ENCODE assay signal across 19 mouse cellular contexts in the genomic region with DNA sequence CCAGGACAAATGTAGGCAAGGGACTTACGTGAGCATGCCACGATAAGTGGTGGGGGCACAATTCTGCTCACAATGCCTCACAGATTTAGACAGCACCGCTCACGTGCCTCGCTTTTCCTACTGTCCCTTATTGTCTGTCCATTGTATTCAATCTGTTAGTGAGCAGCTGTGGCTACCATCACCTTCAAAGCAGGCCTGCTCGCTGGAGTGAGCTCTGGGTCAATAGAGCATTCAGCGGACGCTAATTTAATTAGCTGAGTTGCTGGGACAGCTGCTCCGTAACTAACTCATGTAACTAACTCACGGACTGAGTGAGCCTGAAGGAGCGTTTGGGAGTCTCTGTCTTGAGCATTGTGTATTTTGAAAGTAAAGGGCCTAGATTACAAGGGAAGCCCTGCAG. TPM values are rescaled to one million over a fixed set of nuclear protein-coding genes. Genes with fewer than 3 reads are reported as not detected.
DNase-seq lines count a peak whose midpoint lies in the region; ATAC-seq and TF ChIP-seq lines count a peak whose summit lies in the region.
"Had no signal": no experiment of that assay in that cellular context is flagged by ENCODE, and none has a peak within 500 bp of the region (broad histone marks: within the 10 kb centered on the region; RNA-seq: fewer than 3 reads in every experiment).

No protein-coding gene starts in this region.

- intact Hi-C loops in left cerebral cortex, postnatal 4 days (cut with DNase I), result loop anchor here (10.0 kb wide), 1 partner anchor 1357 kb away; no protein-coding TSS in a partner anchor

- peak; percentile 32 for DNase-seq in forebrain, embryonic 14.5 days (ENCODE audit: low spot score)
- DNase-seq in left cerebral cortex, postnatal 4 days, result peak; percentile 9
- no peak for DNase-seq in left cerebral cortex, adult 8-10 months (ENCODE audit: low spot score in 2 of 2)
- DNase-seq in embryo, embryonic 9.5 days (ENCODE audit: extremely low spot score), result peak; percentile 20
- DNase-seq in midbrain, postnatal 0 days (ENCODE audit: low spot score), result peak; percentile 31
- DNase-seq in right cerebral cortex, postnatal 10 days (ENCODE audit: low spot score in 2 of 2), result no peak
- DNase-seq in cerebellum, adult 8-10 months, result no peak
- DNase-seq: cerebellum, adult 11-12 months; heart, postnatal 4 days; kidney, adult 18-20 months; lung, postnatal 10 days; spleen, adult 18-20 months; thymus, postnatal 4 days had no signal

- no peak overlapping the region for H3K9ac ChIP-seq in forebrain, embryonic 14.5 days (ENCODE audit: low read length)
- H3K9ac ChIP-seq in forebrain, embryonic 16.5 days (replicated peaks; ENCODE audit: low read depth, low read length), result no peak overlapping the region
- no peak overlapping the region for H3K9ac ChIP-seq in midbrain, postnatal 0 days (replicated peaks; ENCODE audit: low read length, poor library complexity, severe bottlenecking)
- H3K9ac ChIP-seq: heart, embryonic 12.5 days; limb, embryonic 13.5 days; liver, embryonic 15.5 days; stomach, embryonic 15.5 days had no signal

- H3K27ac ChIP-seq in forebrain, embryonic 14.5 days (ENCODE audit: low read depth, low read length), result no peak overlapping the region
- H3K27ac ChIP-seq in forebrain, embryonic 16.5 days (ENCODE audit: low read length), result no peak overlapping the region
- H3K27ac ChIP-seq in midbrain, postnatal 0 days (ENCODE audit: low read depth, low read length), result no peak overlapping the region
- H3K27ac ChIP-seq: limb, embryonic 13.5 days; liver, embryonic 15.5 days; stomach, embryonic 15.5 days had no signal

- H3K4me3 ChIP-seq in forebrain, embryonic 14.5 days (ENCODE audit: low read depth, low read length), result no peak overlapping the region
- no peak overlapping the region for H3K4me3 ChIP-seq in forebrain, embryonic 16.5 days (replicated peaks; ENCODE audit: low read length)
- H3K4me3 ChIP-seq in midbrain, postnatal 0 days (ENCODE audit: low read depth, low read length), result no peak overlapping the region
- H3K4me3 ChIP-seq: heart, embryonic 12.5 days; limb, embryonic 13.5 days; liver, embryonic 15.5 days; megakaryocyte, embryonic 14.5 days; stomach, embryonic 15.5 days had no signal

- ATAC-seq in forebrain, embryonic 14.5 days, result no peak
- ATAC-seq in forebrain, embryonic 16.5 days, result no peak
- ATAC-seq in midbrain, postnatal 0 days (ENCODE audit: low FRiP score), result no peak

- TF ChIP-seq CTCF in midbrain, postnatal 0 days (IDR thresholded peaks at IDR 0.05), result no peak

- 0 out of 2 replicates have a peak, but pooled peaks cover 2% of the 10 kb centered on the region for H3K36me3 ChIP-seq in forebrain, embryonic 14.5 days (ENCODE audit: control insufficient read depth, insufficient read depth, low read length)
- H3K36me3 ChIP-seq in forebrain, embryonic 16.5 days (ENCODE audit: control insufficient read depth, insufficient read depth), result no peaks in the 10 kb centered on the region
- H3K36me3 ChIP-seq in midbrain, postnatal 0 days (ENCODE audit: insufficient read depth, low read length), result no peaks in the 10 kb centered on the region
- H3K36me3 ChIP-seq: heart, embryonic 12.5 days; stomach, embryonic 15.5 days had no signal

- H3K4me2 ChIP-seq in forebrain, embryonic 14.5 days (ENCODE audit: low read length), result no peak overlapping the region
- no peak overlapping the region for H3K4me2 ChIP-seq in forebrain, embryonic 16.5 days (ENCODE audit: low read length)
- no peak overlapping the region for H3K4me2 ChIP-seq in midbrain, postnatal 0 days (ENCODE audit: low read depth, low read length, poor library complexity, severe bottlenecking)
- H3K4me2 ChIP-seq: heart, embryonic 12.5 days; limb, embryonic 13.5 days; liver, embryonic 15.5 days; stomach, embryonic 15.5 days had no signal

- no peaks in the 10 kb centered on the region for H3K9me3 ChIP-seq in forebrain, embryonic 14.5 days (replicated peaks; ENCODE audit: control insufficient read depth, low read length)
- H3K9me3 ChIP-seq in forebrain, embryonic 16.5 days (ENCODE audit: control insufficient read depth, low read length), result no peaks in the 10 kb centered on the region
- no peaks in the 10 kb centered on the region for H3K9me3 ChIP-seq in midbrain, postnatal 0 days (ENCODE audit: low read length)
- H3K9me3 ChIP-seq: heart, embryonic 12.5 days; limb, embryonic 13.5 days; liver, embryonic 15.5 days; megakaryocyte, embryonic 14.5 days; stomach, embryonic 15.5 days had no signal

- WGBS in forebrain, embryonic 14.5 days, result 7% methylated on average over 11 of the region's 11 CpGs
- 4% methylated on average over 11 of the region's 11 CpGs for WGBS in forebrain, embryonic 16.5 days
- WGBS in midbrain, postnatal 0 days, result 29% methylated on average over 11 of the region's 11 CpGs

- no peaks in the 10 kb centered on the region for H3K27me3 ChIP-seq in forebrain, embryonic 14.5 days (replicated peaks; ENCODE audit: control insufficient read depth, insufficient read depth, low read length)
- H3K27me3 ChIP-seq in forebrain, embryonic 16.5 days (replicated peaks; ENCODE audit: control insufficient read depth, insufficient read depth, low read length), result no peaks in the 10 kb centered on the region
- no peaks in the 10 kb centered on the region for H3K27me3 ChIP-seq in midbrain, postnatal 0 days (ENCODE audit: insufficient read depth, low read length)
- H3K27me3 ChIP-seq: heart, embryonic 12.5 days; limb, embryonic 13.5 days; liver, embryonic 15.5 days; megakaryocyte, embryonic 14.5 days; stomach, embryonic 15.5 days had no signal

- peaks cover 7% of the 10 kb centered on the region; the same call in 1 of the 2 replicates for H3K4me1 ChIP-seq in forebrain, embryonic 14.5 days (ENCODE audit: control insufficient read depth, insufficient read depth, low read length)
- H3K4me1 ChIP-seq in forebrain, embryonic 16.5 days (replicated peaks; ENCODE audit: control insufficient read depth, insufficient read depth, low read length), result no peaks in the 10 kb centered on the region; the same call in 1 of the 2 replicates
- no peaks in the 10 kb centered on the region for H3K4me1 ChIP-seq in midbrain, postnatal 0 days (ENCODE audit: insufficient read depth, low read length)
- H3K4me1 ChIP-seq: heart, embryonic 12.5 days; limb, embryonic 13.5 days; liver, embryonic 15.5 days; stomach, embryonic 15.5 days had no signal

RNA-seq across cellular contexts. Expression of a gene that starts 6.3 kb away (rescaled TPM):
- 0.66 and 1.3 TPM in 2 replicates for polyA plus RNA-seq in forebrain, embryonic 14.5 days (2014; fragmentation: Nextera tagmentation; extraction: Ambion mirVana)
- polyA plus RNA-seq in forebrain, embryonic 16.5 days (2015; fragmentation: Nextera tagmentation; extraction: Ambion mirVana), result 0.98 and 1.8 TPM in 2 replicates
- total RNA-seq in left cerebral cortex, postnatal 4 days (2021), result 1 to 10 TPM in 1 of 2 experiments, under 1 TPM in 1; 0.46 to 1.0 TPM
- 1 to 10 TPM; 1.5 to 3.5 (median 2.8) TPM for total RNA-seq in left cerebral cortex, adult 8-10 months (2022)
- 0.22 and 0.80 TPM in 2 replicates for total RNA-seq in midbrain, postnatal 0 days (2014; rRNA removed)
- 0.25 and 0.46 TPM in 2 replicates for polyA plus RNA-seq in midbrain, postnatal 0 days (2015; fragmentation: Nextera tagmentation; extraction: Ambion mirVana)
- total RNA-seq: heart, postnatal 4 days had no signal
- polyA plus RNA-seq: liver, embryonic 15.5 days had no signal

RNA-seq across cellular contexts. Expression of a gene that starts 31.9 kb away (rescaled TPM):
- polyA plus RNA-seq in forebrain, embryonic 14.5 days (2014; fragmentation: Nextera tagmentation; extraction: Ambion mirVana), result 31.7 and 33.0 TPM in 2 replicates
- polyA plus RNA-seq in forebrain, embryonic 16.5 days (2015; fragmentation: Nextera tagmentation; extraction: Ambion mirVana), result 31.0 and 32.2 TPM in 2 replicates
- total RNA-seq in left cerebral cortex, postnatal 4 days (2021), result 10 to 100 TPM; 17.8 to 20.9 TPM
- 10 to 100 TPM; 15.6 to 18.4 (median 16.9) TPM for total RNA-seq in left cerebral cortex, adult 8-10 months (2022)
- total RNA-seq in midbrain, postnatal 0 days (2014; rRNA removed), result 11.7 and 14.2 TPM in 2 replicates
- polyA plus RNA-seq in midbrain, postnatal 0 days (2015; fragmentation: Nextera tagmentation; extraction: Ambion mirVana), result 16.7 and 17.6 TPM in 2 replicates

Comparison
In these comparisons a context has a peak if more than half of its experiments do, and no peak if none do; other contexts are left out.
1. DNase-seq: peak in forebrain, embryonic 14.5 days (single experiment), left cerebral cortex, postnatal 4 days (single experiment), embryo, embryonic 9.5 days (single experiment) and midbrain, postnatal 0 days (single experiment); none in left cerebral cortex, adult 8-10 months (0 of 2), right cerebral cortex, postnatal 10 days (0 of 2) and cerebellum, adult 8-10 months (single experiment).